Mouse (Mus musculus) hindbrain, postnatal 0 days (tissue): ENCODE results near the gene Hecw2. TPM values are rescaled to one million over a fixed set of nuclear protein-coding genes. Genes with fewer than 3 reads are reported as not detected.

ENCODE experiments used
- ATAC-seq: fragments of 200-750 bp; cut with Nextera tagmentation; 2 replicates; pipeline ENCODE4 v1.8.0; 2017; ENCODE audit warnings: mild to moderate bottlenecking, moderate TSS enrichment, moderate library complexity
- DNase-seq: peaks from one replicate; pipeline ENCODE4 v3.0.0-alpha.2; 2015; ENCODE audit warnings: low spot score
- H3K27ac ChIP-seq: fragments of 300-500 bp; sonication (generic); 2 replicates; pipeline ENCODE4 v1.5.1; 2014; ENCODE audit warnings: mild to moderate bottlenecking
- H3K27me3 ChIP-seq: fragments of 300-500 bp; sonication (generic); 2 replicates; pipeline ENCODE4 v1.6.1; 2014; ENCODE audit warnings: low read length, mixed read lengths; ENCODE audit not compliant: insufficient read depth
- H3K36me3 ChIP-seq: fragments of 300-500 bp; sonication (generic); 2 replicates; pipeline ENCODE4 v1.6.1; 2014; ENCODE audit warnings: low read length, mixed read lengths; ENCODE audit not compliant: insufficient read depth
- H3K4me1 ChIP-seq: fragments of 300-500 bp; sonication (generic); 2 replicates; pipeline ENCODE4 v1.6.1; 2014; ENCODE audit warnings: antibody characterized with exemption, low read length, mixed read lengths; ENCODE audit not compliant: insufficient read depth
- H3K4me2 ChIP-seq: fragments of 300-500 bp; sonication (generic); 2 replicates; pipeline ENCODE4 v1.6.1; 2014; ENCODE audit warnings: low read depth, mild to moderate bottlenecking, low read length, moderate library complexity, mixed read lengths
- H3K4me3 ChIP-seq: fragments of 300-500 bp; sonication (generic); 2 replicates; pipeline ENCODE4 v1.5.1; 2014; ENCODE audit warnings: low read length
- H3K9ac ChIP-seq: fragments of 300-500 bp; sonication (generic); replicated peaks from 2 replicates; pipeline ENCODE4 v1.6.1; 2014; ENCODE audit warnings: mild to moderate bottlenecking, low read length, moderate library complexity, mixed read lengths
- H3K9me3 ChIP-seq: fragments of 300-500 bp; sonication (generic); 2 replicates; pipeline ENCODE4 v1.6.1; 2016; ENCODE audit warnings: low read length, mixed read lengths
- CTCF ChIP-seq: IDR thresholded peaks from 2 replicates; pipeline ENCODE4 v1.5.1; 2016; ENCODE audit warnings: antibody characterized with exemption, control low read depth, low read depth
- WGBS: fragments of 180-500 bp; shearing (Covaris S2); extraction: QIAGEN DNeasy Blood & Tissue Kit; methylation state at CpG from one replicate; pipeline ENCODE4 v1.1.7; 2014; 5-methylcytosine and 5-hydroxymethylcytosine counted together
- polyA plus RNA-seq: library from polyadenylated mRNA; unstranded; fragments of >200 nt; fragmentation: Nextera tagmentation; extraction: Ambion mirVana; gene quantifications from 2 replicates; pipeline ENCODE4 v1.2.1, GENCODE M21; 2015
- total RNA-seq: library from RNA; depleted of rRNA; stranded (reverse); fragments of >200 nt; gene quantifications from 2 replicates; pipeline ENCODE4 v1.2.3, GENCODE M21; 2014

The Hecw2 gene
- total and polyA plus RNA-seq, 2 experiments from 2014 or later = 6.3 to 21.1 TPM

DNA sequence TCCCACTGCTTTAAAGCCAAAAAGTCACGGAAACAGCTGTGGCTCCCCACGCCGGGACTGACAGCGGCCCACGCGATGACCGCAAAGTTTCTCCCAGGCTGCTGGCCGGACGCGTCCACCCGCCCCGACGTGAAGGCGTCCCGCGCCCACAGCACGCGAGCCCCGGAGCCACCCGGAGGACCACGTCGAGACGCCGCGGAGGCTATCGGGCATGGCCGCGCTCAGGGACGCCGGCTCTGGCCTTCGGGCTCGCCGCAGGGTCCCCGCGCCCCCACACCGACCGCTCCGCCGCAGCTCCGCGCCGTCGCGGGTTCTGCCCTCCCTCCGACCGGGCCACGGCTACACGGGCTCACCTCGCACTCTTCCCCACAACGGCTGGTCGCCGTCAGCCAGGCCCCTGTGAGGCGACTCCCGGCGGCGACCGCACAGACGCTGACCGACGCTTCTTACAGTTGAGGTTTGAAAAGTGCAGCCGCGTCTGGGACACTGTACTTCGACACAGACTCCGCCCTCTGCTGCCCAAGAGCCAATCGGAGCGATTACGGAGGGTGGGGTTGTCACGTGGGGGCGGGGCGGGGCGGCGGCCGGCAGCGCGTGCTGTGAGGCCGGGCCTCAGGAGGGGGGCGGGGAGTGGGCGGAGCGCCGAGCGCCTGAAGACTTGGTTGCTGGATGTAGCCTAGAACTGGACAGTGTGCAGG is 410.1 kb downstream of the Hecw2 start, which contains the start of gene Stk17b:
Stk17b (minus strand) TSS at position 504 of the 698 bp plus-strand sequence.
- Histone ChIP-seq H3K9ac (peak within 1 kb of the TSS; percentile 61), H3K36me3 (no peaks in the 10 kb centered on the region), H3K27ac (peak within 1 kb of the TSS; percentile 67; the same call in 1 of the 2 replicates), H3K27me3 (no peaks in the 10 kb centered on the region), H3K4me1 (no peaks in the 10 kb centered on the region), H3K4me3 (peak within 1 kb of the TSS; percentile 82), H3K4me2 (peak within 1 kb of the TSS; percentile 64), H3K9me3 (no peaks in the 10 kb centered on the region)
- TF ChIP-seq CTCF = no peak
- ATAC-seq = peak; percentile 98
- peak; percentile 91 for DNase-seq
- WGBS = under 1% methylated on average over 79 of the region's 81 CpGs

DNA sequence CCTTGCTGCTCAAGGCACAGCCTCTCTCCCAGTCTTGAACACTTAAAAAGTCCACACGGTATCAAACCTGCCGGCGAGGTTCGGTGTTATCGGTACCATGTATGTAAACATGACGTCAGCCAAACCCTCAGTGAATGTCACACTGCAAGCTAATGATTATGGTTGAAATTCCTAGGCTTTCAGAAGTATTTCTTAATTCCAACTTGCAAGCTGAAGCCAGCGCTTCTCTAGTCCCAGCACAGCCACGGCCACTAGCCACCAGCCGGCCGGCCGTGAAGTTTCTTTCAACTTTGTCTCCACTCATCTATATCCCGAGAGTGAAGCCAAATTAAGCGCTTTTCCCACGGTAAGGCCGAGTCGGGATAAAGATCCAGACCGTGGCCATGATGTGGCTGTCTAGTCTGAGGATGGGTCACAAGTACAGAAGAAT is 410.7 kb downstream of the Hecw2 start:
- WGBS = under 1% methylated on average over 17 of the region's 17 CpGs
- peak overlapping the region; percentile 67; the same call in 1 of the 2 replicates for H3K27ac ChIP-seq
- peak; percentile 19 for ATAC-seq

DNA sequence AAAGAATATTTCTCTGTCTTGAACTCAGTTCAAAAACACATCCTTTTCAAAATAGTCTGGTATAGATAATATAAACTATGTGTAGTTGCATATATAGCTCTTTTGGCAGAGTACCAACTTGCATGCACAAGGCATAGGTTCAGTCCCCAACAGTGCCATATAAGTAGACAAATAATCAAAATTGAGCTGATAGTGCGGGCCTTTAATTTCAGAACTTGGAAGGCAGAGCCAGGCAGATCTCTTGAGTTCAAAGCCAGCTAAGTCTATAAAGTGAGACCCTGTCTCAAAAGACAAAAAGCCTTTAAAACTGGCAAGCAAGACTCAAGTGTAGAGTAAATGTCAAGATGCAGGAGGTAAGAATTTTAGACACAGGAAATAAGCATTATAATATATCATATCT is 412.0 kb downstream of the Hecw2 start:
- H3K36me3 ChIP-seq = no peaks in the 10 kb centered on the region
- H3K27me3 ChIP-seq = no peaks in the 10 kb centered on the region
- no peak overlapping the region for H3K4me2 ChIP-seq
- no peaks in the 10 kb centered on the region for H3K9me3 ChIP-seq
- no peaks in the 10 kb centered on the region for H3K4me1 ChIP-seq
- ATAC-seq (no peak), DNase-seq (no peak)
- WGBS = 90% methylated on average over 1 of the region's 1 CpGs
- H3K27ac ChIP-seq = no peak overlapping the region
- H3K4me3 ChIP-seq = no peak overlapping the region
- no peak for TF ChIP-seq CTCF
- H3K9ac ChIP-seq = no peak overlapping the region

More for the DNA sequence above, 410.7 kb downstream of the Hecw2 start:
- no peaks in the 10 kb centered on the region for H3K36me3 ChIP-seq
- no peaks in the 10 kb centered on the region for H3K4me1 ChIP-seq
- H3K27me3 ChIP-seq = no peaks in the 10 kb centered on the region
- H3K4me3 ChIP-seq = peak overlapping the region; percentile 82
- peak overlapping the region; percentile 61 for H3K9ac ChIP-seq
- H3K4me2 ChIP-seq = peak overlapping the region; percentile 64
- peak; percentile 26 for DNase-seq
- no peak for TF ChIP-seq CTCF
- H3K9me3 ChIP-seq = no peaks in the 10 kb centered on the region

DNA sequence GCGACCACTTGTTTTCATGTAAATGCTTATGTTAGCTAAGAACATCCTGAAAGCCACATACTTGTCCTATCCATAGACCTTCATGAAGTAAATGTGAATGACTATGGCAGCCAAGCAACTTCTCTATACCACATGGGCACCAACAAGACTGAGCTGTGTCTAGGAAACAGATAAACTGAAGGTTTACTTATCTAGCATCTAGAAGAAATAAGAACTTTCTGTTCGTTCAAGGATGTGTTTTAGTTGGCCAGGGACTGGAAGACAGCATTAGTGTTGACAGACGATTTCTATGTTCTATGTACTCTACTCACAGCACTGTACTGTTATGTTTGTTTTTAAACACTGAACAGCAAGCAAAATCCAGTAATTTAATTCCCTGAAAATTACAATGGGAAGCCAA is 412.9 kb downstream of the Hecw2 start:
- 90% methylated on average over 3 of the region's 3 CpGs for WGBS
- no peak overlapping the region for H3K4me2 ChIP-seq
- H3K27me3 ChIP-seq = no peaks in the 10 kb centered on the region
- no peak overlapping the region for H3K27ac ChIP-seq
- TF ChIP-seq CTCF = no peak
- ATAC-seq (no peak), DNase-seq (no peak)
- no peaks in the 10 kb centered on the region for H3K4me1 ChIP-seq
- H3K36me3 ChIP-seq = no peaks in the 10 kb centered on the region
- no peak overlapping the region for H3K4me3 ChIP-seq
- no peaks in the 10 kb centered on the region for H3K9me3 ChIP-seq
- H3K9ac ChIP-seq = no peak overlapping the region

DNA sequence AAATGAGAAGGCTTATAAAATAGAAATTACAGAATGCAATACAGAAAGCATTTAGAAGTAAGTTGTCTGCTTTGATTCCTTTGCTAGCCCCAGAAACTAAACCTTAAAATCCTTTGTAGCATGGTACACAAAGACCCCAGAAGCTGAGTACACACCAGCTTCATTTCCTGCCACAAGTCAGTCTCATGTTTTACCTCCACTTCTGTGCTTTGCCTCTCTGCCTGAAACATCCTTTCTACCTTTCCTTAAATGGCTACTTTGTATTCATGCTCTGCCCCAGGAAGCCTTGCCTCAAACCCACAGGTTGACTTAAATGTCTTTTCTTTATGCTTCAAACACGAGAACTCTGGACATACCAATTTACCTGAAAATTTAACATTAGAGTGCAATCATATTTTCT is 413.7 kb downstream of the Hecw2 start:
- H3K27me3 ChIP-seq = no peaks in the 10 kb centered on the region
- no peak overlapping the region for H3K9ac ChIP-seq
- H3K36me3 ChIP-seq = no peaks in the 10 kb centered on the region
- no peak for TF ChIP-seq CTCF
- H3K9me3 ChIP-seq = no peaks in the 10 kb centered on the region
- DNase-seq (no peak), ATAC-seq (no peak)
- no peak overlapping the region for H3K27ac ChIP-seq
- H3K4me2 ChIP-seq = no peak overlapping the region
- no peak overlapping the region for H3K4me3 ChIP-seq
- WGBS = 76% methylated on average over 1 of the region's 1 CpGs
- no peaks in the 10 kb centered on the region for H3K4me1 ChIP-seq

DNA sequence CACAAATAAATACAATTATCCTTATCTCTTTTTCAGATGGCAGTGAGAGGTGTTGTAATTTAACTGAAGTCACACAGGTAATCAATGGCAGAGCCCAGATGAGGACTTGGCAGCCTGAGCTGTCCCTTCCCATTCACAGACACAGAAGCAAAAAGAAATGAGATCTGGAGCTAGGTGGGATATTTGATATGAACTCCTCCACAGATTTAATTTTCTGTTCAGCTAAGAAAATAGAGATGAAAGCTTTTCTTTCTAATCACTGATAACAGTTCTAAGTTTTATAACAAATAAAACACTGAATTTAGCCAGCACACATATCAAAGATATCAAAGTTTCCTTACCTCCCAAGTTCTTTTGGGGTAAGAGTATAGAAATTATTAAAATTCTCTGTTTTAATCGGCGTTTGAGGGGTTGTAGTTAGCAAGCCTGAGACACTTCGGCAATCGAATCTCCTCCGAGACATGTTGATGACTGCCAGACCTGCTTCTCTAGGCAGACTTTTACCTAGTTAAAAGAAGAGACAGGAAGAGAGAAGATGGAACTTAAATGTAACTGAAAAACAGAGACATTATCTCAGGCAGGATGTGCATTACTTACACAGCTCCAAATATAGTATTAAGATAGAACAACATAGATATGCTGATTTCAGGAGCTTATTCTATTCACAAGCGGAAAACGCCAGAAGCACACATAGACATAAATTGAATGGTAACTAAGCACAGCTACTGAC is 418.6 kb downstream of the Hecw2 start:
- no peaks in the 10 kb centered on the region for H3K27me3 ChIP-seq
- 94% methylated on average over 7 of the region's 7 CpGs for WGBS
- no peaks in the 10 kb centered on the region for H3K36me3 ChIP-seq
- H3K4me3 ChIP-seq = no peak overlapping the region
- no peaks in the 10 kb centered on the region for H3K4me1 ChIP-seq
- H3K27ac ChIP-seq = no peak overlapping the region
- H3K9me3 ChIP-seq = no peaks in the 10 kb centered on the region
- no peak overlapping the region for H3K4me2 ChIP-seq
- H3K9ac ChIP-seq = no peak overlapping the region
- no peak for TF ChIP-seq CTCF
- DNase-seq = no peak
- ATAC-seq = no peak

DNA sequence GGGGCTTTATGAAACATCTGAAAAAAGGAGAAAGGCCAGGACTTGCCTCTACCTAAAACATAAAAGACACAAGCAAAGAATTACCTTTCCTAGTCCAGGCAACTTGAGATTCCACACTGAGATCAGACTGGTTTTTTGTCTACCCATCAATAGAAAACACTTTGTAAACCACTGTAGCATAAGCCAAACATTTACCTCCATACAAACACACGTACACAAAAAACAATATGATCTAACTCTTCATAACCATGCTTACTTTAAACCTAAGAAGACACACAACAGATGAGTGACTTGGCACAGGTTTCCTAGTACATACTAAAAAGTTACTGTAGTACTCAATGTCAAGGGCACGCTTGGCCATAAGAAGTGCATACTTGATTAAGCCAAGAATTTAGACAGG is 419.4 kb downstream of the Hecw2 start:
- no peak overlapping the region for H3K27ac ChIP-seq
- no peaks in the 10 kb centered on the region for H3K36me3 ChIP-seq
- H3K9ac ChIP-seq = no peak overlapping the region
- no peak overlapping the region for H3K4me3 ChIP-seq
- DNase-seq (no peak), ATAC-seq (no peak)
- no peaks in the 10 kb centered on the region for H3K4me1 ChIP-seq
- TF ChIP-seq CTCF = no peak
- no peaks in the 10 kb centered on the region for H3K9me3 ChIP-seq
- no peaks in the 10 kb centered on the region for H3K27me3 ChIP-seq
- no peak overlapping the region for H3K4me2 ChIP-seq
- WGBS = 86% methylated on average over 2 of the region's 2 CpGs
